Mouse (Mus musculus): ENCODE measurements around the gene Doc2g.

Gene Doc2g

GRCm38 (mm10) chr19:4052516-4053030 lies 49.5 kb downstream of the Doc2g start:
- no peak for DNase-seq (ENCODE audit: low read depth)

- DNase-seq (ENCODE audit: low read depth), result no peak
Observed at GRCm38 (mm10) chr19:4054613-4055012, 51.5 kb downstream of the Doc2g start.

GRCm38 (mm10) chr19:4055216-4055946 lies 52.3 kb downstream of the Doc2g start:
- DNase-seq (ENCODE audit: low read depth), result no peak

GRCm38 (mm10) chr19:4055947-4056693 lies 53.0 kb downstream of the Doc2g start:
- DNase-seq (ENCODE audit: low read depth), result no peak

Measured in c-Kit-positive CD71-negative TER-119-negative erythroid progenitor cells, embryonic 14.5 days (primary cell).